Mouse (Mus musculus) urinary bladder, postnatal 36 days (tissue): ENCODE measurements at regions not wholly inside any gene's neighbourhood (a gene's known extent, or its start where the extent isn't known, plus 50 kb on each side); places are given as distances from the start of the nearest gene placed in this dataset.

Source experiments
- DNase-seq, 2 experiments: peaks; one replicate each; pipeline ENCODE4 v3.0.0; 2022; ENCODE audit warnings: low spot score in 2 of 2, mixed read lengths in 1 of 2

GRCm38 (mm10) chr4:72331882-72332281, 131.2 kb upstream of the Tle1 start:
- no peak for DNase-seq

- no peak for DNase-seq
Measured at GRCm38 (mm10) chr4:72329026-72329390, 128.3 kb upstream of the Tle1 start.

- no peak for DNase-seq
Measured at GRCm38 (mm10) chr4:72328282-72329025, 127.7 kb upstream of the Tle1 start.

- peak; percentile 1 to 5 for DNase-seq
Measured at GRCm38 (mm10) chr4:72324913-72325312, 124.2 kb upstream of the Tle1 start.

- no peak for DNase-seq
Measured at GRCm38 (mm10) chr4:72285112-72285675, 84.5 kb upstream of the Tle1 start.

DNA sequence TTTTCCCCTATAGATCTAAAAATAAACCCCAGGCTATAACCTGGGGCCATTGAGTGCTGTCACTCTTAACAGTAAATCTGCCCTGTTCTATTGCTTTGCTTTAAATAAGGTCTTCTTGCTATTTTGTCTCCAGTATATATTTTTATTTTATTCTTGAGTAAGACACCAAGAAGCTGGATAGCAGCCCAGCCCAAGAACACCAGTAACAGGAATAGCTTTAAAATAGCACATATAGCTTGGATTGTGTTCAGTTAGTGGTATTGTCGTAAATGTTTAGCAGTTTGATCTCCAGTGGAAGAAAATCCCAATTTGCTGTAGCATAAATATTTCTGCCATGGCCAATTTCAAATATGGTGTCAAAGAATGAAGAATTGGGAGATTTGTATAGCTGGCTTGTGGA, 49.8 kb upstream of the Tle1 start:
- no peak for DNase-seq
